Mouse (Mus musculus): ENCODE data around the gene D8Ertd738e.

DNA sequence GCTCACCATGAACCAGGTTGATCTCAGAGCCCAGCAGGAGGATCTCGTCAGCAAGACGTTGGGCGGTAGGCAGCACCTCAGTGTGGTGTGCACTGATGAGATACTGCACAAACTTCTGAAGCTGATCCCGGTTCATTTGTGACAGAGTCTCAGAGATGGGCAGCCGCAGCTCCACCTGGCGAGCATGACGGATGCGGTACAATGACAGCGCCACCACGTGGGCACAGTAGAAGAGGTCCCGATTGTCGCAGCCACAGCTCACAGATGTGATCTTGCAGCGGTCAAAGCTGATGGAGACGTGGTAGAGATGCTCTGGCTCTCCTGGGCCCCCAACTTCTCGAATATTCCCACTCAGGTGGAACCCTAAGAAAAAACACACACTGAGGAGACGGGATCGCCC lies 18.8 kb downstream of the D8Ertd738e start:
- TF ChIP-seq POLR2A (IDR thresholded peaks at IDR 0.05; ENCODE audit: insufficient read depth, low read depth, low read length) (no peak), EP300 (IDR thresholded peaks at IDR 0.05; ENCODE audit: insufficient read depth, low read depth, low read length) (no peak), CTCF (IDR thresholded peaks at IDR 0.05) (peak; percentile 42)
